Mouse (Mus musculus) hindbrain, embryonic 10.5 days (tissue): ENCODE measurements around the gene Clcn6. TPM values are rescaled to one million over a fixed set of nuclear protein-coding genes. Genes with fewer than 3 reads are reported as not detected.
A peak's percentile ranks its signal among the peaks of the same experiment; 100 is the strongest.
"Not testable (repeated sequence)": the region's sequence is repeated elsewhere in the genome, so short reads cannot be mapped to it uniquely, and the experiment has no call there.

Source experiments
- DNase-seq: peaks from one replicate; pipeline ENCODE4 v3.0.0-alpha.2; 2017; ENCODE audit warnings: low spot score
- H3K27ac ChIP-seq: fragments of 300-500 bp; sonication (generic); 2 replicates; pipeline ENCODE4 v1.5.1; 2016; ENCODE audit warnings: mild to moderate bottlenecking, moderate library complexity
- H3K27me3 ChIP-seq: fragments of 300-500 bp; sonication (generic); 2 replicates; pipeline ENCODE4 v1.6.1; 2016; ENCODE audit warnings: mild to moderate bottlenecking; ENCODE audit not compliant: poor library complexity, insufficient read depth, severe bottlenecking
- H3K36me3 ChIP-seq: fragments of 300-500 bp; sonication (generic); 2 replicates; pipeline ENCODE4 v1.6.1; 2016; ENCODE audit warnings: mild to moderate bottlenecking, moderate library complexity
- H3K4me1 ChIP-seq: fragments of 300-500 bp; sonication (generic); replicated peaks from 2 replicates; pipeline ENCODE4 v1.6.1; 2016; ENCODE audit warnings: mild to moderate bottlenecking
- H3K4me3 ChIP-seq: fragments of 300-500 bp; sonication (generic); 2 replicates; pipeline ENCODE4 v1.5.1; 2016; ENCODE audit warnings: mild to moderate bottlenecking, moderate library complexity
- H3K9me3 ChIP-seq: fragments of 300-500 bp; sonication (generic); 2 replicates; pipeline ENCODE4 v1.6.1; 2016; ENCODE audit warnings: mild to moderate bottlenecking, moderate library complexity
- WGBS: fragments of 180-500 bp; shearing (Covaris S2); methylation state at CpG from one replicate; pipeline ENCODE4 v1.1.7; 2016; 5-methylcytosine and 5-hydroxymethylcytosine counted together
- polyA plus RNA-seq: library from polyadenylated mRNA; unstranded; fragments of >200 nt; fragmentation: Nextera tagmentation; extraction: Ambion mirVana; gene quantifications from 2 replicates; pipeline ENCODE4 v1.2.1, GENCODE M21; 2016

Clcn6 gene
- polyA plus RNA-seq, 1 experiment from 2014 or later, result 17.8 TPM

DNA sequence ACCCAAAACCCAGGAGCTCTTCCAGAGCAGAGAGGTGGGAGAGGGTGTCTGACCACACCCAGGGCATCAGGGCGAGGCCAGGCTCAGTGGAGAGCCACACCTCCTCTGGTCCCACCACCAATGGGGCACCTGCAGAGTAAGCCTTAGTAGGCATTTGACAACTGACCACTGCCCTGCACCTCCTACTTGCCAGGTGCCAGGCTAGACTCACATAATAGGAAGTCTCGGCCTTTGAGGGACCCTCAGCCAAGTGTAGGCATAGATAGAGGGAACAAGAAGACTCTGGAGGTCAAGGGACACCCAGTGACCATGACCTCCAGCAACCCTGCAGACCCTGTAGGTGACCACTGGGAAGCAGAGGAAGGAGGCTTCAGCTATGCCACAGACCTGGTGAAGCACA lies 5.5 kb upstream of the Clcn6 start:
- peaks cover 66% of the 10 kb centered on the region for H3K36me3 ChIP-seq
- H3K4me3 ChIP-seq, result no peak overlapping the region
- 92% methylated on average over 2 of the region's 2 CpGs for WGBS
- H3K4me1 ChIP-seq, result peaks cover 52% of the 10 kb centered on the region
- no peak for DNase-seq
- H3K27ac ChIP-seq, result no peak overlapping the region
- H3K27me3 ChIP-seq, result no peaks in the 10 kb centered on the region
- no peaks in the 10 kb centered on the region for H3K9me3 ChIP-seq

DNA sequence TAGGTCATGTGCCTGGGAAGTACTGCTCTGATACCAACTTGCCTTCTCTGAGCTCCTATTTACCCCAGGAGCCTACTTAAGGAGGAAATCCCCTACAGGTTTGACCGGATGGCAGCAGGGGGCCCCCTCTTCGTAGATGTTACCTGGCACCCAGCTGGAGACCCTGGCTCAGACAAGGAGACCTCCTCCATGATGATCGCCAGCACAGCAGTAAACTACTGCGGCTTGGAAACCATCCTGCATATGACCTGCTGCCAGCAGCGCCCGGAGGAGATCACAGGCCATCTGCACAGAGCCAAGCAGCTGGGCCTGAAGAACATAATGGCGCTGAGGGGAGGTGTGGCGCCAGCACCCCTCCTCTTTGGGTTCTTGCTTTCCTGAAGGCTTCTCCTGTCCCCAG lies 4.7 kb upstream of the Clcn6 start:
- peak overlapping the region; percentile 13; the same call in 1 of the 2 replicates for H3K4me3 ChIP-seq
- 89% methylated on average over 8 of the region's 8 CpGs for WGBS
- not testable (repeated sequence) for DNase-seq

DNA sequence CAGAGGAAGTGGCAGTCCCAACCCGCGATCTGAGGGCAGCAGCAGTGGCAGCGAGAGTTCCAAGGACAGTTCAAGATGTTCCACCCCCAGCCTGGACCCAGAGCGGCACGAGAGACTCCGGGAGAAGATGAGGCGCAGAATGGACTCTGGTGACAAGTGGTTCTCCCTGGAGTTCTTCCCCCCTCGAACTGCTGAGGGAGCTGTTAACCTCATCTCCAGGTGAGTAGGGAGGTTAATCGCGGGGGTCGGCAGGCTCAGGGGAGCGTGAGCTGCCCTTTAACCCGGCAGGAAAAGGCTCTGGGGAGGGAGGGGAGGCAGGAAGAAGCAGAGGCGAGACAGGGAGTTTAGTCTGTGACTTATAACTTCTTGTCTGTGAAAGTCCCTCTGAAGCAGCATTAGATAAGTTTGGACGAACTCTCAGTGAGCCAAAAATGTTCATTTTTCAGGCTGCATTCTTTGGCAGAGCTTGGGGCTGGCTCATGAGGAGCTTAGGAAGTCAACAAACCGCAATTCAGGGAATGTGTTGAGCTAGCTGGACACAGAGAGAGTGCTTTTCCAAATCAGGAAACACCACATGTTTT lies 3.1 kb upstream of the Clcn6 start:
- no peak for DNase-seq
- Histone ChIP-seq H3K27ac (peak overlapping the region; percentile 91), H3K27me3 (no peaks in the 10 kb centered on the region), H3K9me3 (no peaks in the 10 kb centered on the region), H3K4me1 (peaks cover 62% of the 10 kb centered on the region), H3K4me3 (peak overlapping the region; percentile 81), H3K36me3 (peaks cover 46% of the 10 kb centered on the region)
- WGBS, result 5% methylated on average over 16 of the region's 16 CpGs

More for the DNA sequence above, 4.7 kb upstream of the Clcn6 start:
- Histone ChIP-seq H3K4me1 (peaks cover 54% of the 10 kb centered on the region), H3K36me3 (peaks cover 58% of the 10 kb centered on the region)
- not testable (repeated sequence) for H3K27me3 ChIP-seq, H3K27ac ChIP-seq, H3K9me3 ChIP-seq

DNA sequence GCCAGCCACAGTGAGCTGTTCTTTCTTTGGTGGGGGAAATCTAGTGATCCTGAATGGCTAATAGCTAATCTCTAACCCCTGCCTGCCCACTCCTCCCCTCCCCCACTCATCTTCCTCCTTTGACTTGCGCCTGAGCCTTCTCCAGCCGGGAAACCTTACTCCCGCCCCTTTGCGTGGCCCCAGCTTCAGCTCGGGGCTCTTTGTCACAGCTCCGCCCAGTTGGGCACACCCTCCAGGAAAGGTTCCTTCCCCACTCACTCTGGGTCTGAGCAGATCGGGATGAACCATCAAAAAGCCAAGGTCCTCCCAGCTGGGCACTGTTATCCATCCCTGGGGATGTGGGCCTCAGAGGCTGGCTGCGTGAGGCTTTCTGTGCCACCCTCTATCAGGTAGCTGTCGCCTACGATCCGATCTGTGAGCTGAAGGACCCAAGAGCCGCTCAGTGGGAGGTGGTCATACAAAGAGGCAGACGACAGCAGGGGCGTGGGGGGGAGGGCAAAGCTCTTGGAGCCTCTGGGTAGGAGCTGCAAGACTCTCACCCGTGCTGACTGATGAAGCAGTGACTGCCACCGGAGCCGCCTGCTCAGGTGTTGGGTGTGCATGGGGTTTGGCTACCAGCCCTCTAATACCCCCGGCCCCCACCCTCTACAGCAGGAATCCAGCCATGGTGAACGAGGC lies 2.5 kb upstream of the Clcn6 start:
- peak; percentile 83 for DNase-seq
- Histone ChIP-seq H3K9me3 (no peaks in the 10 kb centered on the region), H3K4me3 (peak overlapping the region; percentile 81), H3K4me1 (peaks cover 62% of the 10 kb centered on the region), H3K27me3 (no peaks in the 10 kb centered on the region), H3K36me3 (peaks cover 46% of the 10 kb centered on the region), H3K27ac (peak overlapping the region; percentile 91)
- WGBS, result under 1% methylated on average over 19 of the region's 19 CpGs

DNA sequence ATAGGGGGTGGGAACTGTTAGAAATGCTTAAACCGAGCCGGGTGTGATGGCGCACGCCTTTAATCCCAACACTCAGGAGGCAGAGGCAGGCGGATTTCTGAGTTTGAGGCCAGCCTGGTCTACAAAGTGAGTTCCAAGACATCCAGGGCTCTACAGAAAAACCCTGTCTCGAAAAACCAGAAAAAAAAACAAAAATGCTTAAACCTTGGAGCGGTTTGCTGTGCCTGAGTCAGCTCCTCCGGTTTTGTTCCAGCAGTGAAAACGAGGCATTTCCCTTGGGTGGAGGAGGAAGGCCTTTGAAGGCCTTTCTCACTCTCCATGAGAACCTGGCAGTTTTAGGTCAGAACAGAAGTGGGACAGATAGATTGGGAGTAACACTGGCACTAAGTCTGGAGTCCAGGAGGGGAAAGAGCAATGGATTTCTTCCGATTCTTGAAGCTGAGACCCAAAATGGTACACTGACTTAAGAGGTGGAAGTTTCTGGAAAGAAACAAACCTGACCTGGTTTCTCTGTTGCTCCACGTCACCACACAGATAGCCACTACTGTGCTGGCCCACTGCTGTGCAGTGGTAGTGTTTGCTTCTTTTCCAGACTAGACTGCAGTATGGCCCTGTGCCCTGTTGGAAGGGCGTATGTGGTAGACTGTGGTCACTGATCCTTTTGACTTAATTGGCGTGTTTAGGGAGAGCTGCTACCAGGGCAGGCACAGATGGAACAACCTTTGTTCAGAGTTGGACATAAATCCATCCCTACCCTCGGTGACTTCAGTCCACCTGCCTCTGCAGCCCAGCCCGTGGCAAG lies 1.6 kb upstream of the Clcn6 start:
- Histone ChIP-seq H3K27ac (peak overlapping the region; percentile 91), H3K4me1 (peaks cover 62% of the 10 kb centered on the region), H3K27me3 (no peaks in the 10 kb centered on the region), H3K9me3 (no peaks in the 10 kb centered on the region), H3K36me3 (peaks cover 46% of the 10 kb centered on the region), H3K4me3 (peak overlapping the region; percentile 81)
- DNase-seq, result no peak
- WGBS, result 71% methylated on average over 15 of the region's 15 CpGs

DNA sequence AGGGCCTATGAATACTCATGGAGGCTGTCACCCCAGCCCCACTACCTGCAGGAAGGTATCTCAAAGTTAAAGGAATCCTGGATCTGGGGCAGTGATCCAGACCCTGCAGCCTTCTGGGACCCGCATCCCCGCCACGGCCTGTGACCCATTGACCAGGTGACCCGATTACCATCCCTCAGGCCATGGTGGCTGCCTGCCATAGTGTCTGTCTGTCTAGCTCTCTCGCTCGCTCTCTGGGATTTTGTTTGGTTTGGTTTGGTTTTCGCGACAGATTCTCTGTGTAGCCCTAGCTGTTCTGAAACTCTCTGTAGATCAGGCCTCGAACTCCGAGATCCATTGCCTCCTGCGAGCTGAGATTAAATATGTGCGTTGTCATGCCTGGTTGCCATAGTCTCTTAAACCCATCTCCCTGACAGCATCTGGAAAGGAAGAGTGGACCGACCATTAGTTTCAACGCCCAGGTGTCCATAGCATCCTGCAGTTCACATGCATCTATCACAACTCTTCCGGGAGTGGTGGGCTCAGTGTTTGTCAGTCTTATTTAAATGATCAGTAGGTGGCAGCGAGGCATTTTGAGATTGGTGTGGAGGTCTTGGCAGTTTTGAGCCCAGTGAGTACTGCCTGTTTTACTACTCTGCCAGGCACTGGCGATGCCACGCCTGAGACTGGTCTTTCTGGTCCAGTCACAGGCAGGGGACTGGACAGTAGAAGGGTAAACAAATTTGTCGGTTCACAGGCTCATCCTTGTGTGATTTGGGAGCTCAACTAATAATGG lies 820 bp upstream of the Clcn6 start:
- Histone ChIP-seq H3K4me3 (peak overlapping the region; percentile 81), H3K4me1 (peaks cover 59% of the 10 kb centered on the region), H3K9me3 (no peaks in the 10 kb centered on the region), H3K27ac (peak overlapping the region; percentile 91), H3K36me3 (peaks cover 46% of the 10 kb centered on the region), H3K27me3 (no peaks in the 10 kb centered on the region)
- WGBS, result 22% methylated on average over 19 of the region's 19 CpGs
- no peak for DNase-seq

DNA sequence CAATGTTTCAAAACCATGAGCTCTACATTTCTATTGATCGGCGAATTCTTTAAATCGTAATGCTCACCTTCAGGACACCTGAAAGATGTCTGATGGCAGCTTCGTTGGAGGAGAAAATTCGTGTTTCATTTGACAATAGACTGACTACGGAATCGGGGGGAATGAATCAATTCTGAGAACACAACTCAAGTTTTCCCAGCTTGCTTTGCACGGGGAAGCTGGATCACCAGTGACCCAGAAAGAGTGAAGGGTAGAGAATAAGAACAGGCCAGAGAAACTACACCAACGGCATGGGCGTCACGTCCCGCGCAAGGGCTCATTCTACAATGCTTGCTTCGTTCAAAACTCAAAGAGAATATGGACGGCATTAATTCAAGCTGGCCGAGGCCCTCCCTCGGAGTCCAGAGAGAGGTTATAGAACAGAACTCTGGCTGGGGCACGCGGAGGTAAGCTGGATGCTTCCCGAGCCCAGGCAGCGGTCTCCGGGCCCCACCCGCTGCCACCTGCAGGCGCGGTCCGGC lies 482 bp downstream of the Clcn6 start:
- WGBS, result 7% methylated on average over 26 of the region's 26 CpGs
- DNase-seq, result no peak
- H3K27ac ChIP-seq, result peak overlapping the region; percentile 91
- peaks cover 55% of the 10 kb centered on the region for H3K4me1 ChIP-seq
- H3K9me3 ChIP-seq, result no peaks in the 10 kb centered on the region
- H3K4me3 ChIP-seq, result peak overlapping the region; percentile 81
- H3K27me3 ChIP-seq, result no peaks in the 10 kb centered on the region
- peaks cover 49% of the 10 kb centered on the region for H3K36me3 ChIP-seq

DNA sequence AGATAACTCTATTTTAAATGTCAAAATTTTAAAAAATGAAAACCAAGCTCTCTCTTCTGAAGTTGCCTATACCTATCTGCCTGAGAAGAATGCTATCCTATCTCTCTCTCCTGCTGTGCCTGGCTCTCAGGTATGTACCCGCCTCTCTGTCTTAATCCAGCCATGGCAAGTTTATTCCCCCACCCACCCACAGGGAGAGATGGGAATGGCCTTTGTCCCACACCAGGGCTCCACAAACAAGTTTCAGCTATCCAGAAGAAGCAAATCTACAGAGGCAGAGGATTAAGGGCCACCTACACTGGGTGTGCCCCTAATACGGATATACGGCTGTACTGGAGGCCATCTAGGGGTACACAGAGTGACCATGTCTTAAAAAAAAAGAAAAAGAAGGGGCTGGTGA lies 3.2 kb downstream of the Clcn6 start:
- no peak overlapping the region for H3K4me3 ChIP-seq
- peaks cover 60% of the 10 kb centered on the region for H3K36me3 ChIP-seq
- no peaks in the 10 kb centered on the region for H3K27me3 ChIP-seq
- DNase-seq, result no peak
- H3K9me3 ChIP-seq, result no peaks in the 10 kb centered on the region
- peaks cover 28% of the 10 kb centered on the region for H3K4me1 ChIP-seq
- no peak overlapping the region for H3K27ac ChIP-seq
- 88% methylated on average over 3 of the region's 3 CpGs for WGBS

DNA sequence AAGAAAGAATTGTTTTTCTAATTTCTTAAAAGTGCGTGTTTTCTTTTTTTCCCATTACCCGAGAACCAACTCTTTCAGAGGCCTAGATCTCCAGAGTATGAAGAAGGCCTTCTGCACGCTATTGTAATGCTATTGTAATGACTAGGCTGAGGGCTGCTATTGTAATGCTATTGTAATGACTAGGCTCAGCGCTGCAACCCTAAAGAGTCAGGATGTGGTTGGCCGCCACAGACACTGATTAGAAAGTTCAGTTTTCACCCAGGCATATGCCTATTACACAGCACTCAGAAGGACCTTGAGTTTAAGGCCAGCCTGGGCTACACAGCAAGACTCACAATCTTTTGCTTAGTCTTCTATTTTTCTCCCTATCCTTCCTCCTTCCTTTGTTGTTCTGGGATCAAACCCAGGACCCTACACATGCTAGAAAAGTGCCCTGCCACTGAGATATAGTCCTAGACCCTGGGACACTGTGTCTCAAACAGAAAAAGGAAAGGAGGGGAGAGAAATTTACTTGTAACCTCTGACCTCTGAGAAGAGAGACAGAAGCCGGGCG lies 4.7 kb downstream of the Clcn6 start:
- H3K9me3 ChIP-seq, result no peaks in the 10 kb centered on the region
- whole genome bisulfite sequencing, result 68% methylated on average over 7 of the region's 7 CpGs
- DNase-seq, result no peak
- H3K36me3 ChIP-seq, result peaks cover 71% of the 10 kb centered on the region
- H3K27me3 ChIP-seq, result no peaks in the 10 kb centered on the region
- no peak overlapping the region for H3K4me3 ChIP-seq
- peaks cover 13% of the 10 kb centered on the region for H3K4me1 ChIP-seq
- H3K27ac ChIP-seq, result no peak overlapping the region

DNA sequence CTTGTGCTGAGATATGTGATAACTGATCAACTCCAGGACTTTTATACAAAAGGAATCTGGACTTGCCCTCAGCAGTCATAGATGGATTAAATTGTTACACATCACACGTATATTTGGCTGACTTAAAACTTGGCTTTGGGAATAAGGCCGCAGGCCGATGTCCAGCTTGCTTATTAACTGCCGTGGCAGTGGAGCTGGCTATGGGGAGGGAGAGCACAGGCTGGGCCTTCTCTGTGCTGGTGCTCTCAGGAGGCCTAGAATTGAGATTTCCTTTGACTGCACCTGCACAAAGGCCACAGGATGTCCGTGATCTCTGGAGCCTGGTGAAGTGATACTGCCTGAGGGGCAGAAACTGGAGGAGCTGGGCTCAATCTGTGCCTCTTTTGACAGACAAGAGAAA lies 8.1 kb downstream of the Clcn6 start:
- no peak overlapping the region for H3K27ac ChIP-seq
- H3K4me3 ChIP-seq, result no peak overlapping the region
- 0 out of 2 replicates have a peak, but pooled peaks cover 4% of the 10 kb centered on the region for H3K4me1 ChIP-seq
- no peaks in the 10 kb centered on the region for H3K27me3 ChIP-seq
- H3K36me3 ChIP-seq, result peaks cover 91% of the 10 kb centered on the region
- H3K9me3 ChIP-seq, result no peaks in the 10 kb centered on the region
- DNase-seq, result no peak
- WGBS, result 88% methylated on average over 5 of the region's 5 CpGs

DNA sequence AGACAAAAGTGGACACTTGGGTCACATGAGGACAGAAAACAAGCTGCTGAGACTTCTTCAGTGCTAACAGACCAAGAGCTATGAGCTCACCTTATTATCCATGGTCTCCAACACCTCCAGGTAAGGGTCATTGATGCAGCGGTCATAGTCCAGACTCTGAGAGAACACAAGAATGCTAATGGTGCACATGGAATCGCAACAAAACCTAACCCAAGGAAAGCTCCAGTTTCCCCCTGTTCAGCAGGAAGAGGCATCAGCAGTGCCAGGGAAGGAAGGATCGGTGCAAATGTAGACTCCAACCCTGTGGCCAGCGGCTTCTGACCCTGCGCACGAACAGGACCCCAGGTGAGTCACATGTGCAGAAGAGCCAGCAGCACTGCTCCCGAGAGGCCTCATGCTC lies 9.3 kb downstream of the Clcn6 start:
- no peak for DNase-seq
- peaks cover 91% of the 10 kb centered on the region for H3K36me3 ChIP-seq
- H3K4me3 ChIP-seq, result no peak overlapping the region
- WGBS, result 93% methylated on average over 7 of the region's 7 CpGs
- H3K27ac ChIP-seq, result no peak overlapping the region
- 0 out of 2 replicates have a peak, but pooled peaks cover 4% of the 10 kb centered on the region for H3K4me1 ChIP-seq
- H3K9me3 ChIP-seq, result no peaks in the 10 kb centered on the region
- no peaks in the 10 kb centered on the region for H3K27me3 ChIP-seq

DNA sequence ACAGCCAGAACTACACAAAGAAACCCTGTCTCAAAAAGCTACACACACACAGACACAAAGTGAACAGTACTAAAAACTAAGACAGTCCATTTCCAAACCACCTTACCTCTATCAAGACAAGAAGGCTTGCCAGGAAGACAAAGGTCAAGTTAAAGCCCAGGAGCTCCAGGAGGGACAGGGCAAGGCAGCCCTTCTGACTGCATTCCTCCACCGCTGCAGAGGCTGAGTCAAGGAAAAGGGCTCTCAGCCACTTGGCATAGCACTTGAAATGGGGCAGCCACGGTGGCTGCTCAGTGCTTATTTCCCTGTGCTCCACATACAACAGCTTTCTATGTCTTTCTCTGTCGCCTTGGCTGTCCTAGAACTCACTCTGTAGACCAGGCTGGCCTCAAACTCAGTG lies 14.6 kb downstream of the Clcn6 start:
- H3K4me1 ChIP-seq, result 0 out of 2 replicates have a peak, but pooled peaks cover 3% of the 10 kb centered on the region
- H3K36me3 ChIP-seq, result peaks cover 100% of the 10 kb centered on the region
- 96% methylated on average over 3 of the region's 3 CpGs for WGBS
- H3K4me3 ChIP-seq, result no peak overlapping the region
- H3K27me3 ChIP-seq, result no peaks in the 10 kb centered on the region
- DNase-seq, result no peak
- H3K27ac ChIP-seq, result no peak overlapping the region
- H3K9me3 ChIP-seq, result no peaks in the 10 kb centered on the region
